Comparison of ENCODE assay signal across 2 mouse cellular contexts in the genomic region with DNA sequence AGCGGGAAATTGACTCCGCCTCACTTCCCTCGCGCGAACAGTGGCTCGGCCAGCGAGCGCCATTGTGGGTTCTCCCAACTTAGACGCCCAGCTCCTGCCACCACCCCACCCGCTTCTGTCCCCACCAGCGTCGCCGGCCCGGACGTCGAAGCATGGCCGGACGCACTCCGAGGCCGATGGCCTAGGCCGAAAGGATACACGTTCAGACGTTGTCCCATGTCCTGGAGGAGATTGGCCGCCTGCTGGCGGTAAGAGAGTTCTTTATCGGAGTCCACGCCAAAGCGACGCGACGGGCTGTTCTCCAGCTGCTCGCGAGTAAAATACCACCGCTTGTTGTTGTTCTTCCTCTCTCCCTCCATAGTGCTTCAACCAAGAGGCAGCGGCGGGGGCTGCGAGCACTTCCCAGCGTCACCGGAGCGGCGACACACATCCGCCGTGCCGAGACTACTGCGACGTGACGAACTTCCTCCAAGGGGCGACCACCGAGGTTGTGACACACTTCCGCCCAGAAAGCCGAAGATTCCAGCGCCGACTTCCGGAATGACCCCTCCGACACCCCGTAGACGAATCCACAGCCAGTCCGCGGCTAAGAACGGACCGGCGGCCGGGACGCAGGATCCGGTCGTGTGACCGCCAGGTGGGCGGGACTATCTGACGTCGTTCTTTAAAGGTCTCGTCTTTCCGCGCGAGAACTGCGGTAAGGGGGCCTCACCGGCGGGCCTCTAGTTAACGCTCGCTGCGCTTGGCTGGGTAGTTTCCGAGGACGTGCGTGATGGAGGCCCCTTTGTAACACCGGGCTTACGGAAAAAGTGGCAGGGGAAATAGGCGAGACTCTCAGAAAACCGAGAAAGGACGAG.
TF ChIP-seq lines count a peak whose summit lies in the region.

No protein-coding gene starts in this region.

TF ChIP-seq in C2C12, 6 proteins besides CTCF, POLR2A, EP300 and RAD21:
- peak; percentile 92 for TF ChIP-seq USF1 (IDR thresholded peaks at IDR 0.05; ENCODE audit: low read depth)
- no peak for TF ChIP-seq FOSL1 (IDR thresholded peaks at IDR 0.05; ENCODE audit: insufficient read depth, low read length, poor library complexity, severe bottlenecking)
- TF ChIP-seq MYOG (IDR thresholded peaks at IDR 0.05; ENCODE audit: control insufficient read depth, extremely low read depth, insufficient read length) = no peak
- TF ChIP-seq MYOD1 (IDR thresholded peaks at IDR 0.05; ENCODE audit: control insufficient read depth, insufficient read length, low read depth) = no peak
- TF ChIP-seq CEBPB (IDR thresholded peaks at IDR 0.05; ENCODE audit: low read depth) = peak; percentile 58
- peak; percentile 81 for TF ChIP-seq MAX (IDR thresholded peaks at IDR 0.05)

TF ChIP-seq in myocyte, 11 proteins besides CTCF, POLR2A, EP300 and RAD21:
- TF ChIP-seq TCF12 (IDR thresholded peaks at IDR 0.05; ENCODE audit: insufficient read depth, poor library complexity, severe bottlenecking) (no peak), SRF (IDR thresholded peaks at IDR 0.05; ENCODE audit: control insufficient read depth, insufficient read length, low read depth) (peak; percentile 33), POLR2AphosphoS2 (IDR thresholded peaks at IDR 0.05; ENCODE audit: insufficient read length, low read depth) (peak; percentile 80), MYOG (IDR thresholded peaks at IDR 0.05; ENCODE audit: control insufficient read depth in 1 of 3, insufficient read depth in 1 of 3, insufficient read length in 2 of 3, low read depth in 2 of 3) (peak in 1 of 3 experiments; percentile 27), MAX (IDR thresholded peaks at IDR 0.05; ENCODE audit: low read depth) (no peak), USF1 (IDR thresholded peaks at IDR 0.05; ENCODE audit: low read depth) (peak; percentile 89), MYOD1 (IDR thresholded peaks at IDR 0.05; ENCODE audit: control insufficient read depth in 1 of 3, insufficient read length in 2 of 3, low read depth in 2 of 3) (no peak), CEBPB (IDR thresholded peaks at IDR 0.05; ENCODE audit: insufficient read depth, poor library complexity, severe bottlenecking) (0 out of 2 replicates have a peak, but pooled peaks have one; percentile 20)
